ENCODE assay signal across 8 mouse cellular contexts in genomic region chr2:178141489-178141922, GRCm38 (mm10). TPM values are rescaled to one million over a fixed set of nuclear protein-coding genes. Genes with fewer than 3 reads are reported as not detected.
DNase-seq lines count a peak whose midpoint lies in the region; ATAC-seq lines count a peak whose summit lies in the region.

No protein-coding gene starts in this region.

- H3K27ac ChIP-seq in hindbrain, embryonic 14.5 days: peak overlapping the region; percentile 91
- peak overlapping the region; percentile 90; the same call in 1 of the 2 replicates for H3K27ac ChIP-seq in limb, embryonic 10.5 days

- DNase-seq in ES-CJ7 (ENCODE audit: low read depth, low spot score): peak; percentile 34
- peak; percentile 66 for DNase-seq in embryo, embryonic 10.5 days (ENCODE audit: low spot score)
- DNase-seq in hindbrain, embryonic 14.5 days (ENCODE audit: low spot score): peak; percentile 91
- DNase-seq in limb, embryonic 10.5 days (ENCODE audit: low spot score): no peak
- DNase-seq in right cerebral cortex, postnatal 14 days: peak; percentile 64
- no peak for DNase-seq in thymus, postnatal 25 days
- no peak for DNase-seq in thymus, postnatal 10 days (ENCODE audit: low spot score in 2 of 2)

- peak overlapping the region; percentile 94 for H3K9ac ChIP-seq in hindbrain, embryonic 14.5 days

- H3K4me2 ChIP-seq in hindbrain, embryonic 14.5 days (replicated peaks): peak overlapping the region; percentile 87

- ATAC-seq in hindbrain, embryonic 14.5 days (ENCODE audit: low FRiP score): peak; percentile 83
- no peak for ATAC-seq in monocyte, adult 5-6 weeks (replicated peaks; ENCODE audit: insufficient number of reproducible peaks, low FRiP score, low TSS enrichment, poor library complexity, severe bottlenecking)

- no peaks in the 10 kb centered on the region for H3K9me3 ChIP-seq in hindbrain, embryonic 14.5 days (ENCODE audit: control insufficient read depth, low read length)
- no peaks in the 10 kb centered on the region for H3K9me3 ChIP-seq in limb, embryonic 10.5 days (replicated peaks)

- 2% methylated on average over 10 of the region's 10 CpGs for WGBS in hindbrain, embryonic 14.5 days
- 6% methylated on average over 10 of the region's 10 CpGs for WGBS in limb, embryonic 10.5 days

- H3K36me3 ChIP-seq in hindbrain, embryonic 14.5 days (replicated peaks; ENCODE audit: control insufficient read depth, insufficient read depth): no peaks in the 10 kb centered on the region; the same call in 1 of the 2 replicates
- H3K36me3 ChIP-seq in limb, embryonic 10.5 days: no peaks in the 10 kb centered on the region

- no peaks in the 10 kb centered on the region for H3K27me3 ChIP-seq in hindbrain, embryonic 14.5 days (ENCODE audit: control insufficient read depth, insufficient read depth, low read length)
- H3K27me3 ChIP-seq in limb, embryonic 10.5 days (ENCODE audit: low read depth, poor library complexity, severe bottlenecking): peaks cover 17% of the 10 kb centered on the region

- H3K4me3 ChIP-seq in hindbrain, embryonic 14.5 days (replicated peaks; ENCODE audit: low read length): peak overlapping the region; percentile 81
- peak overlapping the region; percentile 59 for H3K4me3 ChIP-seq in limb, embryonic 10.5 days

- peaks cover 27% of the 10 kb centered on the region for H3K4me1 ChIP-seq in hindbrain, embryonic 14.5 days (replicated peaks; ENCODE audit: control insufficient read depth, insufficient read depth, low read length)
- peaks cover 47% of the 10 kb centered on the region for H3K4me1 ChIP-seq in limb, embryonic 10.5 days

RNA-seq across cellular contexts. Expression of gene Phactr3, which starts 22.7 kb away (rescaled TPM):
- 56.9 and 64.2 TPM in 2 replicates for polyA plus RNA-seq in hindbrain, embryonic 14.5 days (2014; fragmentation: Nextera tagmentation; extraction: Ambion mirVana)
- 8.1 and 8.3 TPM in 2 replicates for polyA plus RNA-seq in limb, embryonic 10.5 days (2016; fragmentation: Nextera tagmentation; extraction: Ambion mirVana)
- 62.1 to 93.8 TPM (median 74.6 TPM) in 3 replicates for total RNA-seq in monocyte, adult 5-6 weeks (2017)

Comparison
In these comparisons a context has a peak if more than half of its experiments do, and no peak if none do; other contexts are left out.
1. DNase-seq: peak in ES-CJ7 (single experiment), embryo, embryonic 10.5 days (single experiment), hindbrain, embryonic 14.5 days (single experiment) and right cerebral cortex, postnatal 14 days (single experiment); none in limb, embryonic 10.5 days (single experiment), thymus, postnatal 25 days (single experiment) and thymus, postnatal 10 days (0 of 2).